Mouse (Mus musculus) large intestine, adult 2 months (tissue): Measurements from ENCODE around the gene Per1. TPM values are rescaled to one million over a fixed set of nuclear protein-coding genes. Genes with fewer than 3 reads are reported as not detected.

Experiments
- DNase-seq: peaks from one replicate; pipeline ENCODE4 v3.0.0-alpha.2; 2012; ENCODE audit warnings: low read depth, low spot score
- WGBS: fragments of 180-500 bp; shearing (Covaris S2); methylation state at CpG from one replicate; pipeline ENCODE4 v1.1.7; 2018; 5-methylcytosine and 5-hydroxymethylcytosine counted together
- polyA plus RNA-seq: library from polyadenylated mRNA; depleted of rRNA; stranded (reverse); fragments of >200 nt; gene quantifications from 2 replicates; pipeline ENCODE4 v1.2.3, GENCODE M21; 2012; rRNA removed

Gene Per1
- 6.1 and 13.9 TPM in 2 replicates for polyA plus RNA-seq

- under 1% methylated on average over 37 of the region's 37 CpGs for WGBS
- no peak for DNase-seq
These were observed at the start of gene Per1 for GRCm38 (mm10) chr11:69094697-69095429. Gene Per1, plus strand, starts transcription at chr11:69095217.

- no peak for DNase-seq
- under 1% methylated on average over 54 of the region's 54 CpGs for WGBS
These were observed 49.3 kb upstream of the Per1 start, which contains the start of gene Aurkb for GRCm38 (mm10) chr11:69045531-69046394. Gene Aurkb, plus strand, starts transcription at chr11:69045647.

GRCm38 (mm10) chr11:69046395-69046774, 48.6 kb upstream of the Per1 start:
- no peak for DNase-seq
- 6% methylated on average over 9 of the region's 9 CpGs for WGBS

GRCm38 (mm10) chr11:69047592-69047991, 47.4 kb upstream of the Per1 start:
- no peak for DNase-seq
- WGBS = 86% methylated on average over 12 of the region's 12 CpGs

- 91% methylated on average over 14 of the region's 14 CpGs for WGBS
- DNase-seq = no peak
These were observed 46.9 kb upstream of the Per1 start for GRCm38 (mm10) chr11:69048151-69048550.

GRCm38 (mm10) chr11:69050748-69051147, 44.3 kb upstream of the Per1 start:
- DNase-seq = no peak
- 92% methylated on average over 8 of the region's 8 CpGs for WGBS

DNA sequence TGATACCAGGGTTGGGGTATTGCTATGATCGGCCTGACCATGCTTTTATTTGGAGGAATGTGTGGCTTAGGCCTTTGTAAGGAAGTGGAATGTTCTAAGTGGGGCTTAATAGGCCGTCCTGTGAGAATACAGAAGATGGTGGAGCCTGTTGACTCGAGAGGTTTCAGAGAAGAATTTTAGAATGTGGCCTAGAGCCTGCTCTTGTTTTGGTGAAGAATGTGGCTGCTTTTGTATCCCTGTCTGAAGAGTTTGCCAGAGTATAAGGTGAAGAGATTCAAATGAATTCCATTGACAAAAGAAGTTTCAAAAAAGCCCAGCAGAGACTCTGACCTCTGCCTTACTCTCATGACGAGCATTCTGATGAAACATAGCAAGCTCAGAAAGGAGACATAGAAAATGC, 43.2 kb upstream of the Per1 start:
- 85% methylated on average over 4 of the region's 4 CpGs for WGBS
- no peak for DNase-seq

DNA sequence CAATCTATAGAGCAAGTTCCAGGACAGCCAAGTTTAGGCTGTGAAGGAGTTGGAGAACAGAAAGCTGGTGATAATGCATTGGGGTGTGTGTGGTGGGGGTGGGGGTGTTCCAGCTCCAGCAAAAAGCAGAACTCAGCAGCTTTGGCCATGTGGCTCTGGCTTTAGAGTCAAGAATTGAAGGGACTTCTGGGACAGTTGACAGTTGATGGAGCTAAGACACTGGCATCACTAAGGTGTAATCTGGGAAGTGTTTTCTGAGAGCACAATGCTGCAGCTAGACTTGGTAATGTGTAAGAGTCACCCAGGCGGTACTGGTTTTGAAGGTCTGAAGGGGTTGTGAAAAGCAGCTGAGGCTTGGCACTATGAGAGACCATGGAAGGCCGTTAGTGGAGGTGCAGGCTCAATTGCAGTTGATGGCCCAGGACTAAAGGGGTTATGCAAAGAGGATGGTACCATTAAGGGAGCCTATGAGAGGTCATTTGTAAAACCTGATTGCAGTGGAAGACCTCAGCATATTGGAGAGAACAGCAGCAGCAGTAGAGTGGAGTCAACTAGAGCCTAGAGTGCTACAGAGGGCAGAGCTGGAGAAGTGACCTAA, 42.1 kb upstream of the Per1 start:
- WGBS = 89% methylated on average over 2 of the region's 2 CpGs
- no peak for DNase-seq

DNA sequence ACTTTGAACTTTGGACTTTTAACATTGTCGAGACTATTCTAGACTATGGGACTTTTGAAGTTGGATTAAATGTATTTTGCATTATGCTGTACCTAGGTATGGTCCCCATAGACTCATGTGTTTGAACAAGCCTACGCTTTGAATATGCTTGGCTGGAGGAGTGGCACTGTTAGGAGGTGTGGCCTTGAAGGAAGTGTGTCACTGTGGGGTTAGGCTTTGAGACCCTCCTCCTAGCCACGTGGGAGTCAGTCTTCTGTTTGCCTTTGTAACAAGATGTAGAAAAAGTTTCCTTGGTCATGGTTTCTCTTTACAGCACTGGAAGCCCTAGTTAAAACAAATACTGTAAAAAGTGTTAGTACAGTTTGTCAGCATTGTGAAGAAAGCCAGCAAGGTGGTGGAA, 41.2 kb upstream of the Per1 start:
- DNase-seq = no peak
- 32% methylated on average over 3 of the region's 3 CpGs for WGBS

DNA sequence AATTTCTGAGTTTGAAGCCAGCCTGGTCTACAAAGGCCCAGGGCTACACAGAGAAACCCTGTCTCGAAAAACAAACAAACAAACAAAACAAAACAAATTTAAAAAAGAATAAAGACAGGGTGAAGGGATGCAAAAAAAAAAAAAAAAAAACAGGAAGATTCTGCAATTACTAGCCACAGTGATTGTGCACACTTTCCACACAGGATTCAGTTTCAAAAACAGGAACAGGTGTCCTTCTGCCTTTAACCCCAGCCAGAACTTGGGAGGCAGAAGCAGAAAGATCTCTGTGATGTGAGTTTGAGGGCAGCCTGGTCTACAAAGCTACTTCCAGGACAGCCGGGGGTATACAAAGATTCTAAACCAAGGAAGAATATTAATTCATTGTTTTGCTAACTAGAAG, 36.8 kb upstream of the Per1 start:
- DNase-seq = no peak
- 60% methylated on average over 2 of the region's 2 CpGs for WGBS

DNA sequence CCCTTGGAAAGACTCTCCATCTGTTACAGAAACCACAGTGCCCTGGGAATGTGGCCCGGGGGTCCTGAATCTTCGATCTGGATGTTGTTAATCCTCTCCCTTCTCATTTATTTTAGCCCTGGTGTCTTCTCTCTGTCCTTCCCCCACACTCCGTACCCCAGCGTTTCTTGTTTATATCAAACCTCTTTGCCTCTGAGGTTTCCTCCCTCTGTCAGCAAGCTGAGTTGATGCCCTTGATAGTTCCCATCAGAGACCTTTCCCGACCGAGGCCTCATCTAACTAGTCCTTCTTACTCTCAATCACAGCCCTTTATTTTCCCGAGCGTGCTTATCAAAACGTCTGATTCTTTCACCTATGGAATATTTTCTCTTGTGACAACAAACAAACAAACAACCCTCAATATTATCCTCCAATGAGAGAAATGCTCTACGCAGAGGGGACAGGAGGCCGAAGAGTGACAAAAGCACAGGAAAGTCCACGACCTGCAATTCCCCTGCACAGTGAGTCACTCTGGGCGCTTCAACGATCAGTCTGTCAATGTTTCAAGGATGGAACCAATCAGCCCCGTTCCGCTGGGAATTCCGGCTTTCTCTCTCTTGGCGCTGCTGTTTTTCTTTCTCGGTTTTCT, 36.2 kb upstream of the Per1 start:
- DNase-seq = no peak
- under 1% methylated on average over 19 of the region's 19 CpGs for WGBS

GRCm38 (mm10) chr11:69059357-69059974, 35.6 kb upstream of the Per1 start, which contains the start of gene Borcs6:
Gene Borcs6, plus strand, starts transcription at chr11:69059717.
- under 1% methylated on average over 64 of the region's 64 CpGs for WGBS

DNA sequence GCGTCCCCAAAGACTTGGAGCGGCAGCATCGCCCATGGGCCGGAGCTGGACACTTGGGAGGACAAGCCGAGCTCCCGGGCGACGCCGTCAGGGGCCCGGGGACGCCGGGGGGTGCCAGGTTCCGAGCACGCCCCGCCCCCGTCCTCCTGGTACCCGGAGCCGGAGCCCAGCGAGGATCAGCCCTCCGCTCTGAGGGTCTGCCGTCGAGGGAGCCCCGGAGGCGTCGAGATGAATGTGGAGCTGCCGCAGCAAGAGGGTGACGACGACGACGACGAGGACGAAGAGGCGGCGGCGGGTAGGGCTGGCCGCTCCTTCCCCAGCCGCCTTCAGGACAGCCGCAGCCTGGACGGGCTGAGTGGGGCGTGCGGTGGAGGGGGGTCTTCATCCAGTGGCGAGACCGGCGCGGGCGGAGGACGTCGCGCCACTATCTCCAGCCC, 35.0 kb upstream of the Per1 start:
- WGBS = under 1% methylated on average over 49 of the region's 49 CpGs
- DNase-seq = no peak

More at GRCm38 (mm10) chr11:69059357-69059974, 35.6 kb upstream of the Per1 start, which contains the start of gene Borcs6:
- DNase-seq = no peak

DNA sequence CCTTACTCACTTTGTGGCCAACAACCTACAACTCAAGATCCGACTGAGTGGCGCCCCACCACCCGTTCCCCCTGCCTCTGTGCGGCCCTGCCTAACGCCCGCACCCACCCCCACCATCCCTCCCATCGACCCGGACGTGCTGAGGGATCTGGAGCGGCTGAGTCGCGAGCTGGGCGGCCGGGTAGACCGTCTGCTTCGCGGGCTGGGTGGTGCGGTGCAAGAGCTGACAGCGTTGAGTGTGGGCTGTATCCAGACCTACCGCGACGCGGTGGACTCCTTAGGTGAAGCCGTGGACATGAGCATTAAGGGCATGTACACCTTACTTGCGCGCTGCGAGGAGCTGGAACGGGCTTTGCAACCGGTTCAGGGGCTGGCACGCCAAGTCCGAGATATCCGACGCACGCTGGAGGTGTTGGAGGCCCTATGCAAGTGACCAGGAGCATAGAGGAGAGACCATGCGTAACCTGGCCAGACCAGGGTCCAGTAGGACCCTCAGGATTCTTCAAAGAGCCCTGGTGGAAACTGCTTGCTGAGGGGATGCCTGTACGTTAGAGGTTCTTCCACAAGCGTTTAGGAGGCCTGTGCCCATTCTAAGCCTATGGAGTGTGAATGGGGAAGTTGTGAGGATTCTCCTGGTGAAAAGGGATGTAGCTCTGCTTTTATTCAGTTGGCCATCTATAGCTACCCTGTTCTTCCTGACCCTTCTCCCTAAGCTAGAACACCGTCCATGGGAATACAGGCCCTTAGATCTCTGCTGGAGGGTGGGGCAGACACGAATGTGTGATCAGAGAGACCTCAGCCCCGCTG, 34.4 kb upstream of the Per1 start:
- no peak for DNase-seq
- 3% methylated on average over 40 of the region's 40 CpGs for WGBS

GRCm38 (mm10) chr11:69061255-69061912, 33.6 kb upstream of the Per1 start:
- 47% methylated on average over 17 of the region's 17 CpGs for WGBS

DNA sequence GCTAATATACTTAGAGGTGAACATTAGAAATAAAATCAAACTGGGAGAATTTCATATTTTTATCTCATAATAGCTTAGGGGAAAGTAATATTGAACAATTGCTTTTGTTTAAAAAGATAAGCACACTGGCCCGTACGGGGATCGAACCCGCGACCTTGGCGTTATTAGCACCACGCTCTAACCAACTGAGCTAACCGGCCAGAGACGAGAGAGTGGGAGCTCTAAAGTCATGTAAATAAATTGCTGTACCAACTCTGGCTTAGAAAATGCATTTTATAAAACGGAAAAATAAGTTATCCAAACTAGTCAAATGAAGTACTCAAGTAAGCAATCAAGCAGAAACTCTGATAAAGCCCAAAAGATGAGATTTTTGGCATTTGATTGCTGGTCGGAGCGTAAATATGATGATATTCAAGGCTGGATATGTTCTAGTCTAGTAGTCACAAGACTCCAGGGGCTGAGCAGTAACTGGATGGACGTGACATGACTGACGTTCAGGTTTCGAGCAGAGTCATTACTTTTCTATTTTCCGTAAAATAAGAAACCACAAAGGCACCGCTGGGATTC, 32.7 kb upstream of the Per1 start:
- 2% methylated on average over 17 of the region's 17 CpGs for WGBS
- DNase-seq = no peak

More at GRCm38 (mm10) chr11:69061255-69061912, 33.6 kb upstream of the Per1 start:
- no peak for DNase-seq

DNA sequence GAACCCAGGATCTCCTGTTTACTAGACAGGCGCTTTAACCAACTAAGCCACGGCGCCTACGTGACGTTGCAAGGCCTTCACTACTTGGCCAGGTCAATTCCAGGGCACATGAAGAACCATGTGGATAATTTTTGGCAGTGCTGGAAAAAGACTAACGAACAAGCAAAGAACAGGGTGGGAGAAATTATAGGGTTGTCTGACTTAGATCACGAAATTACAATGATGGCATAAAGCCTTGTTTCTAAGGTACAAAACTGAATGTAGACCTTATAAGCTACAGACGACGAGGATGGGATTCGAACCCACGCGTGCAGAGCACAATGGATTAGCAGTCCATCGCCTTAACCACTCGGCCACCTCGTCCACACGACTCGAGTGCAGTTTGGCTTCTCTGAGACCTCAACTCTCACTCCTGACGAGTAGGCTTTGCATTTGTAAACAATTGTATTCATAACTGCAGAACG, 32.2 kb upstream of the Per1 start:
- DNase-seq = no peak
- WGBS = under 1% methylated on average over 19 of the region's 19 CpGs
